Mouse (Mus musculus) liver, postnatal 0 days (tissue): ENCODE results near the gene Nfkbiz.

ENCODE experiments used
- CTCF ChIP-seq: sonication (generic); IDR thresholded peaks from 2 replicates; pipeline ENCODE4 v1.5.1; 2016; ENCODE audit warnings: antibody characterized with exemption, low read depth
- EP300 ChIP-seq: IDR thresholded peaks from 2 replicates; pipeline ENCODE4 v1.6.1; 2016; ENCODE audit warnings: antibody characterized with exemption, low read depth, mild to moderate bottlenecking

GRCm38 (mm10) chr16:55850485-55850884 is 11.8 kb upstream of the Nfkbiz start:
- TF ChIP-seq CTCF (no peak), EP300 (no peak)
